Mouse (Mus musculus) hindbrain, embryonic 11.5 days (tissue): ENCODE results near the gene Cd72. TPM values are rescaled to one million over a fixed set of nuclear protein-coding genes. Genes with fewer than 3 reads are reported as not detected.

ENCODE experiments used
- ATAC-seq: fragments of 200-750 bp; cut with Nextera tagmentation; 2 replicates; pipeline ENCODE4 v1.8.0; 2017; ENCODE audit warnings: mild to moderate bottlenecking, moderate TSS enrichment, moderate library complexity; ENCODE audit not compliant: low FRiP score
- DNase-seq: peaks from one replicate; pipeline ENCODE4 v3.0.0-alpha.2; 2015; ENCODE audit warnings: low spot score
- H3K27ac ChIP-seq: fragments of 300-500 bp; sonication (generic); 2 replicates; pipeline ENCODE4 v1.5.1; 2014; ENCODE audit warnings: mild to moderate bottlenecking, low read depth, low read length
- H3K27me3 ChIP-seq: fragments of 300-500 bp; sonication (generic); 2 replicates; pipeline ENCODE4 v1.6.1; 2014; ENCODE audit warnings: mild to moderate bottlenecking, low read length, moderate library complexity, mixed read lengths; ENCODE audit not compliant: control insufficient read depth, insufficient read depth
- H3K36me3 ChIP-seq: fragments of 300-500 bp; sonication (generic); 2 replicates; pipeline ENCODE4 v1.6.1; 2014; ENCODE audit warnings: mild to moderate bottlenecking, low read length, moderate library complexity, mixed read lengths; ENCODE audit not compliant: control insufficient read depth, insufficient read depth
- H3K4me1 ChIP-seq: fragments of 300-500 bp; sonication (generic); replicated peaks from 2 replicates; pipeline ENCODE4 v1.6.1; 2014; ENCODE audit warnings: low read length, mixed read lengths; ENCODE audit not compliant: control insufficient read depth, insufficient read depth
- H3K4me2 ChIP-seq: fragments of 300-500 bp; sonication (generic); replicated peaks from 2 replicates; pipeline ENCODE4 v1.6.1; 2014; ENCODE audit warnings: mild to moderate bottlenecking, low read depth, low read length
- H3K4me3 ChIP-seq: fragments of 300-500 bp; sonication (generic); 2 replicates; pipeline ENCODE4 v1.5.1; 2014; ENCODE audit warnings: low read depth, low read length
- H3K9ac ChIP-seq: fragments of 300-500 bp; sonication (generic); 2 replicates; pipeline ENCODE4 v1.6.1; 2014; ENCODE audit warnings: low read depth, low read length
- H3K9me3 ChIP-seq: fragments of 300-500 bp; sonication (generic); 2 replicates; pipeline ENCODE4 v1.6.1; 2016; ENCODE audit warnings: low read length; ENCODE audit not compliant: control insufficient read depth
- WGBS: fragments of 180-500 bp; shearing (Covaris S2); extraction: QIAGEN DNeasy Blood & Tissue Kit; methylation state at CpG from one replicate; pipeline ENCODE4 v1.1.7; 2014; 5-methylcytosine and 5-hydroxymethylcytosine counted together
- polyA plus RNA-seq: library from polyadenylated mRNA; unstranded; fragments of >200 nt; fragmentation: Nextera tagmentation; extraction: Ambion mirVana; gene quantifications from 2 replicates; pipeline ENCODE4 v1.2.1, GENCODE M21; 2014

Gene Cd72
- polyA plus RNA-seq: 3.0 and 3.7 TPM in 2 replicates

- Histone ChIP-seq H3K27ac (no peak within 1 kb of the TSS), H3K36me3 (no peaks in the 10 kb centered on the region), H3K27me3 (peaks cover 8% of the 10 kb centered on the region; the same call in 1 of the 2 replicates), H3K4me3 (peak within 1 kb of the TSS; percentile 20), H3K4me2 (peak within 1 kb of the TSS; percentile 41), H3K4me1 (peaks cover 4% of the 10 kb centered on the region; the same call in 1 of the 2 replicates), H3K9ac (peak within 1 kb of the TSS; percentile 34; the same call in 1 of the 2 replicates), H3K9me3 (no peaks in the 10 kb centered on the region)
- WGBS: 35% methylated on average over 20 of the region's 20 CpGs
- ATAC-seq (no peak), DNase-seq (peak; percentile 32)
Observed at GRCm38 (mm10) chr4:43454041-43454836, at the start of gene Cd72. Gene Cd72 (minus strand): TSS chr4:43454628.

- Histone ChIP-seq H3K4me1 (0 out of 2 replicates have a peak, but pooled peaks cover 5% of the 10 kb centered on the region), H3K27ac (no peak overlapping the region), H3K27me3 (peaks cover 4% of the 10 kb centered on the region; the same call in 1 of the 2 replicates), H3K4me3 (no peak overlapping the region), H3K36me3 (no peaks in the 10 kb centered on the region), H3K9me3 (no peaks in the 10 kb centered on the region), H3K4me2 (no peak overlapping the region), H3K9ac (no peak overlapping the region)
- no peak for DNase-seq
- no peak for ATAC-seq
- 79% methylated on average over 6 of the region's 6 CpGs for WGBS
Observed at GRCm38 (mm10) chr4:43503506-43503905, 49.1 kb upstream of the Cd72 start.

GRCm38 (mm10) chr4:43503041-43503440, 48.6 kb upstream of the Cd72 start:
- Histone ChIP-seq H3K4me1 (0 out of 2 replicates have a peak, but pooled peaks cover 5% of the 10 kb centered on the region), H3K9me3 (no peaks in the 10 kb centered on the region), H3K9ac (no peak overlapping the region), H3K4me2 (no peak overlapping the region), H3K27me3 (peaks cover 4% of the 10 kb centered on the region; the same call in 1 of the 2 replicates), H3K27ac (no peak overlapping the region), H3K36me3 (no peaks in the 10 kb centered on the region), H3K4me3 (no peak overlapping the region)
- 78% methylated on average over 2 of the region's 2 CpGs for WGBS
- no peak for ATAC-seq
- no peak for DNase-seq

GRCm38 (mm10) chr4:43499407-43500333, 45.2 kb upstream of the Cd72 start, which contains the start of gene Arhgef39:
Gene Arhgef39 (minus strand): TSS chr4:43499695.
- no peaks in the 10 kb centered on the region for H3K9me3 ChIP-seq
- peak within 1 kb of the TSS; percentile 54 for H3K4me3 ChIP-seq
- peak; percentile 85 for ATAC-seq
- no peaks in the 10 kb centered on the region for H3K36me3 ChIP-seq
- H3K4me1 ChIP-seq: peaks cover 5% of the 10 kb centered on the region; the same call in 1 of the 2 replicates
- peak within 1 kb of the TSS; percentile 74 for H3K4me2 ChIP-seq
- DNase-seq: peak; percentile 93
- no peak within 1 kb of the TSS for H3K27ac ChIP-seq
- no peaks in the 10 kb centered on the region for H3K27me3 ChIP-seq
- peak within 1 kb of the TSS; percentile 56 for H3K9ac ChIP-seq
- 8% methylated on average over 50 of the region's 50 CpGs for WGBS

- Histone ChIP-seq H3K9me3 (no peaks in the 10 kb centered on the region), H3K4me1 (peaks cover 5% of the 10 kb centered on the region; the same call in 1 of the 2 replicates), H3K36me3 (no peaks in the 10 kb centered on the region), H3K4me3 (peak overlapping the region; percentile 54), H3K27me3 (no peaks in the 10 kb centered on the region), H3K4me2 (peak overlapping the region; percentile 74), H3K9ac (peak overlapping the region; percentile 56), H3K27ac (no peak overlapping the region)
- peak; percentile 58 for DNase-seq
- WGBS: 13% methylated on average over 8 of the region's 8 CpGs
- peak; percentile 61; the same call in 1 of the 2 replicates for ATAC-seq
Observed at GRCm38 (mm10) chr4:43498983-43499382, 44.6 kb upstream of the Cd72 start.

GRCm38 (mm10) chr4:43497946-43498345, 43.5 kb upstream of the Cd72 start:
- Histone ChIP-seq H3K9me3 (no peaks in the 10 kb centered on the region), H3K27me3 (no peaks in the 10 kb centered on the region), H3K4me2 (peak overlapping the region; percentile 74), H3K4me1 (peaks cover 5% of the 10 kb centered on the region; the same call in 1 of the 2 replicates), H3K27ac (no peak overlapping the region), H3K4me3 (peak overlapping the region; percentile 54; the same call in 1 of the 2 replicates), H3K36me3 (no peaks in the 10 kb centered on the region), H3K9ac (no peak overlapping the region)
- ATAC-seq (no peak), DNase-seq (no peak)
- WGBS: 73% methylated on average over 4 of the region's 4 CpGs

- Histone ChIP-seq H3K9ac (no peak overlapping the region), H3K4me3 (no peak overlapping the region), H3K9me3 (no peaks in the 10 kb centered on the region), H3K27ac (no peak overlapping the region), H3K36me3 (no peaks in the 10 kb centered on the region), H3K4me1 (peaks cover 5% of the 10 kb centered on the region; the same call in 1 of the 2 replicates), H3K27me3 (no peaks in the 10 kb centered on the region), H3K4me2 (no peak overlapping the region)
- WGBS: 94% methylated on average over 8 of the region's 8 CpGs
- DNase-seq (no peak), ATAC-seq (no peak)
Observed at GRCm38 (mm10) chr4:43497405-43497804, 43.0 kb upstream of the Cd72 start.

GRCm38 (mm10) chr4:43496587-43496986, 42.2 kb upstream of the Cd72 start:
- Histone ChIP-seq H3K27ac (no peak overlapping the region), H3K4me3 (no peak overlapping the region), H3K36me3 (no peaks in the 10 kb centered on the region), H3K9me3 (no peaks in the 10 kb centered on the region), H3K27me3 (no peaks in the 10 kb centered on the region), H3K4me1 (peaks cover 5% of the 10 kb centered on the region; the same call in 1 of the 2 replicates), H3K4me2 (no peak overlapping the region), H3K9ac (no peak overlapping the region)
- ATAC-seq (no peak), DNase-seq (no peak)
- WGBS: 60% methylated on average over 6 of the region's 6 CpGs
